Mouse (Mus musculus) cerebellum, adult 2 months (tissue): ENCODE results near the gene Ostc.

ENCODE experiments used
- CTCF ChIP-seq: fragments of 200-500 bp; IDR thresholded peaks from 2 replicates; pipeline ENCODE4 v1.5.1; 2011; ENCODE audit warnings: low read depth, mild to moderate bottlenecking, control low read depth, low read length, moderate library complexity, borderline replicate concordance; ENCODE audit not compliant: insufficient read depth
- POLR2A ChIP-seq: fragments of 200-500 bp; IDR thresholded peaks from 2 replicates; pipeline ENCODE4 v1.6.1; 2011; ENCODE audit warnings: low read length, control low read depth, borderline replicate concordance; ENCODE audit not compliant: insufficient read depth

DNA sequence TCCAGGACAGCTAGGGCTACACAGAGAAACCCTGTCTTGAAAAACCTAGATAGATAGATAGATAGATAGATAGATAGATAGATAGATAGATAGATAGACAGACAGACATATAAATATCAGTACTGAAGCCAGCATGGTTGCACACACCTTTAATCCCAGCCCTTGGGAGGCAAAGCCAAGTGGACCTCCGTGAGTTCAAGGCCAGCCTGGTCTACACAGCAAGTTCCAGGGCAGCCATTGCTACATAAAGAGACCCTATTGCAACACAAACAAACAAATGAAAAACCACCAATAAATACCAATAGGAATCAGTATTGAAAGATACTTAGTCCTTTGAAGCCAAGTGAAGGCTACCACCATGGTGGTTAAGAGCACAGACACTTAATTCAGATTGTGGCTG, 22.2 kb downstream of the Ostc start:
- TF ChIP-seq CTCF (no peak), POLR2A (no peak)
